Mouse (Mus musculus) neutrophil, adult 83 days (primary cell): ENCODE measurements around the gene Vmn1r205. TPM values are rescaled to one million over a fixed set of nuclear protein-coding genes. Genes with fewer than 3 reads are reported as not detected.

Experiments
- total RNA-seq, 2 experiments: library from RNA; stranded (reverse); gene quantifications; one replicate each; pipeline ENCODE4 v1.2.4; 2023

Gene Vmn1r205
- not detected for total RNA-seq

GRCm38 (mm10) chr13:22592900-22593299 lies at the start of gene Vmn1r205:
Gene Vmn1r205 (minus strand): TSS chr13:22593000.

DNA sequence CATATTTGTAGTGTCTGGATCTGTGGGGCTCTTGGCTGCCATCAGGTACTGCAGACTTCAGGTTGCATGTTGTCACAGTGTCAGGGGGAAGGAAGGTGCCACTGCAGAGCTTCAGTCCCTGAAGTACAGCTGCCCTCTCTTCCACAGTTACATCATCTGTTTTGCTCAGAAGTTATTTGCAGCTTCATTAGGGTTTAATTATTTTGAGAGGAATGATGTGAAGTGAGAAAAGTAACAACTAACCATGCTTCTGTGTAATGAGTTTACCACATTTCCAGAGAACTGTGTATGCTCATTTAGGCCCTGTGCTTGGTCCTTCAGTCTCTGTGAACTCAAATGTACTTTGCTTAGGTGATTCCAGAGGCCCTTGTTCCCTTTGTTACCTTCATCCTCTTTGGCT lies 31.4 kb upstream of the Vmn1r205 start, which contains the start of gene Vmn1r206:
TSS of gene Vmn1r206 (minus strand) at position 101 of the 400 bp plus-strand sequence.

GRCm38 (mm10) chr13:22552898-22553297 lies 39.9 kb downstream of the Vmn1r205 start, which contains the start of gene Vmn1r204:
Gene Vmn1r204 (plus strand): TSS chr13:22553198.

Other genes starting within 250 kb of the Vmn1r205 start
- not detected for gene Vmn1r198, start 242.6 kb downstream of the Vmn1r205 start, total RNA-seq
- gene Vmn1r199, start 213.2 kb downstream of the Vmn1r205 start, total RNA-seq = not detected
- not detected for gene Vmn1r200, start 202.6 kb downstream of the Vmn1r205 start, total RNA-seq
- gene Vmn1r201, start 121.1 kb downstream of the Vmn1r205 start, total RNA-seq = not detected
- gene Vmn1r202, start 87.6 kb downstream of the Vmn1r205 start, total RNA-seq = not detected
- not detected for gene Vmn1r203, start 74.9 kb downstream of the Vmn1r205 start, total RNA-seq
- not detected for gene Vmn1r204, start 39.8 kb downstream of the Vmn1r205 start, total RNA-seq
- gene Vmn1r206, start 31.3 kb upstream of the Vmn1r205 start, total RNA-seq = not detected
- under 1 TPM in 1 of 2 experiments, not detected in 1; 0.07 TPM for gene Vmn1r207-ps, start 136.6 kb upstream of the Vmn1r205 start, total RNA-seq
- gene Vmn1r208, start 184.4 kb upstream of the Vmn1r205 start, total RNA-seq = not detected
- not detected for gene Vmn1r209, start 216.7 kb upstream of the Vmn1r205 start, total RNA-seq
- gene Vmn1r210, start 238.3 kb upstream of the Vmn1r205 start, total RNA-seq = not detected